Mouse (Mus musculus) ES-CJ7 (cell line): Measurements from ENCODE around the gene Sec1.
A peak's percentile ranks its signal among the peaks of the same experiment; 100 is the strongest.

Source experiments
- DNase-seq: peaks from one replicate; pipeline ENCODE4 v3.0.0; 2011; ENCODE audit warnings: low read depth, low spot score

Sec1 gene

GRCm38 (mm10) chr7:45717918-45718297 lies 23.7 kb upstream of the Sec1 start, which contains the start of gene Sphk2:
Gene Sphk2 (minus strand): TSS chr7:45718002.
- peak; percentile 99 for DNase-seq

- no peak for DNase-seq
Measured at GRCm38 (mm10) chr7:45716952-45717917, 23.0 kb upstream of the Sec1 start.

DNA sequence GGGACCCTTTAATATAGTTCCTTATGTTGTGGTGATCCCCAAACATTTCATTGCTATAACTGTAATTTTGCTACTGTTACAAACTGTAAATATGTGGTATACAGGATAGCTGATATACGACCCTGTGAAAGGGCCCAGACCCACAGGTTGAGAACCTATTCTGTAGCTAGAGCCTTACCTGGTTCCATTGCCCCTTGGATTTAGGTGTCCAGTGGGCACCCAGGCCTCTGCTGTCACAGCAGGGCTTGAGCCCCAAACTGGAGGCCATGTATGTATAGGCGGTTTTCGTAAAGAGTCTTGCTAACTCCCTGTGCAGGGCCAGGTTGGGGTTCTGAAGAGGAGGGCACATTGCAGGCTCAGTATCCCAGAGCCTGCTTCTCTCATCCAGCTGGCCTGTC lies 22.3 kb upstream of the Sec1 start:
- no peak for DNase-seq

DNA sequence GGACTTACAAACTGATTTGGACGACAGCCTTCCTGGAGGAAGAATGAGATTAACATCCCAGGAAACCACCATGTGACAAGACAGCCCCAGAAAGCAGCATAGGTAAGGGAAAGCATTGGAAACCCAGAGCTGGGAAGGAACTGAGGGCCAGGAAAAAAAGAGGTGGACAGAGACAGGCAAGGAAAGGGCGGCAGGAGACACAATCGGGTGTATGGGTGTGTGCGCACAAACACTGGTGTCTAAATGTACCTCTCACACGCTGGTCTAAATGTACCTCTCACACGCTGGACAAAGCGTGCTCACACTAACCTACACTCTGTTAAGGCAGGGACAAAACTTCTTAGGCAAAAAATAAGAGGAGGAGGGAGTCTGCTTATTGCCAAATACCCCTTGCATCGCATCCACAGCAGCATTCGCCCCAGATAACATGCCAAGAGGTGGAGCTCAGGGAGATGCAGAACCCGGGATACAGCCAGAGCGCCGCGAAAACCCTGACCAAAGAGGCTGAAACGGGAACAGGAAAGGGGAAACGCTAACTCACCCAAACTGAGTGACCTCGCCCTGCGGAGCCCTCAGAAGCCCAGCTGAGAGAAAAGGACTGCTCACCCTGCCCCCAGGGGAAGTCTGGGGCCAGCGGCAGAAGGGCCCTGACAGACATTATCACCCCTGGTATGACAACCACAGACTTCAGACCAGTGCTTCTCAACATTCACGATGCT lies 21.7 kb upstream of the Sec1 start:
- DNase-seq = no peak

DNA sequence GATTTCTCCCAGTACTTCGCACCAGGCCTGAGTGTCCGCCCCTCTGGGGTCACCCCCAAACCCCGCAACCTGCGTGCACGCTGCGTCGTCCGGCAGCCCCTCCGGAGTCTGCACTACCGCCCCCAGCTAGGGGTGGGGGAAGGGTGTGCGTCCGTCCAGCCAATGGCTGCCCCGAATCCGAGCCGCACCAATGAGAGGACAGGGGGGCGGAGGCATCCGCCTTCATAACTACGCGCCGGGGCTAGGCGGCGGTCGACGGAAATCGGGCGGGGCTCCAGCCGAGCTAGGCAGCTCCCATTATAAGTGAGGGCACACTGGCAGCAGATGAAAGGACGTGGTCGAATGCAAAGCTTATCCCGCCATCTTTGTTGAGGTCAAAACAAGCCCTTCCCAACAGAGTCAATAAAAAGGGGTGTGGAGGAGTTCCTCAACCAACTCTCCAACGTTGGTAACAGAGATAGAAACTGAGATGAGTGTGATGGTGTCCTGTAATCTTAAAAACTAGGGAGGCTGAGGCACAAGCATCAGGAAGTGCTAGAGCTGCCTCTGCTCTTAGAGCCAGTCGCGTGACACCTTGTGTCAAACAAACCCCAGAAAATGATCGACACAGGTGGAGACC lies 21.0 kb upstream of the Sec1 start, which contains the start of gene Rpl18:
Gene Rpl18, plus strand, starts transcription at position 368 of the 619 bp plus-strand sequence.
- peak; percentile 98 for DNase-seq

DNA sequence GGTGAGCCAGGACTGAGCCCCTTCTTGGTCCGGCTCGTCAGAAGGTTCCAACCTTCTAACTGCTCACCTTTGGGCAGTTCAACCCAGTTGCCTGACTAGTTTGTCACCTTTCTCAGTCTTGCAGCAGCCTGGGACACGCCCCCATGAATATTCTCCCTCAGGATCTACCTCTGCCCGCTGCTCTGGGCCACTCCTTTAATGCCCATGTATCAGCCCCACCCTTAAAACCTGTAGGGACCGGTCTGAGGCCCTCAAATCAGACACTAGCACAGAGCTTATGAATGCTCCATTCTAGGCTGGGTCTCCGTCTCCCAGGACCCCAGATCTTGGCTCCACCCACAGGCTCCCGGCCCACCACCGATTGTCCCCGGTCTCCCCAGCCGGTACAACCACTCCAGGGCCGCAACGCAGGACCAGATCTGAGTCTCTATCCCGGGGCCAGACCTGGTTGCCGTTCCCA lies 20.5 kb upstream of the Sec1 start:
- peak; percentile 91 for DNase-seq

GRCm38 (mm10) chr7:45713881-45714520 lies 19.8 kb upstream of the Sec1 start:
- no peak for DNase-seq

GRCm38 (mm10) chr7:45713396-45713795 lies 19.2 kb upstream of the Sec1 start:
- no peak for DNase-seq

- no peak for DNase-seq
Measured at GRCm38 (mm10) chr7:45712022-45712757, 18.0 kb upstream of the Sec1 start.

GRCm38 (mm10) chr7:45711316-45712021 lies 17.3 kb upstream of the Sec1 start:
- no peak for DNase-seq

DNA sequence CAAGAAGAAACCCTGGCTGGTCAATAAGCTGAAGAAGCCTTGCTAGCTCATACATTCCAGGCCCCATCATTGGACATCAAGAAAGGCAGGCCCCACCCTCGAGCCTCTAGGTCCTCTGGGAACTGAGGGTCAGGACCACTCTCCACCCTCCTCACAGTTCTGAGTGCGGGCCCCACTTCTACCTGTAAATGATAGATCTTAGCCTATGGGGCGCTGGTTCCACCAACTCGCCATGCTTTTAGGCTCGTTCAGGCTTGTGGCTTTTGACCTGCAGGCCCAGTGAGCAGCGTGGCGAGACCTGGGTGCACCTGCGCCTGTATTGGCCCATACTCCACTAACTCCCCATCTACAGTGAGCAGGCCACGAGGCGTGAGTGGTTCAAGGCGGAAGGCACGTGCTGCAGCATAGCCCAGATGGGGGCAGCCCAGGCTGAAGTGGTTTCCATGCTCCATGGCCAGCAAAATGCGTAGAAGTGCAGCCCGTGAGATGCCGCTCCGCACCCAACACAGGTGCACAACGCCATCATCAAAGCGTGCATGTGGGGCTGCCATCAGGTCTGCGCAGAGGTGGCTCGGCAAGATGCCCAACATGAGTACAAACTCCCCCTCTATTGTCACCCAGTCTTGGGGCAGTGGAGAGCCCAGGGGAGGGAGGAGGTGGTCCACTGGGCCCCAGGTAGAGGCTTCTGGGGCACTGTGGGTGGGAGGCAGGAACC lies 16.4 kb upstream of the Sec1 start:
- no peak for DNase-seq

DNA sequence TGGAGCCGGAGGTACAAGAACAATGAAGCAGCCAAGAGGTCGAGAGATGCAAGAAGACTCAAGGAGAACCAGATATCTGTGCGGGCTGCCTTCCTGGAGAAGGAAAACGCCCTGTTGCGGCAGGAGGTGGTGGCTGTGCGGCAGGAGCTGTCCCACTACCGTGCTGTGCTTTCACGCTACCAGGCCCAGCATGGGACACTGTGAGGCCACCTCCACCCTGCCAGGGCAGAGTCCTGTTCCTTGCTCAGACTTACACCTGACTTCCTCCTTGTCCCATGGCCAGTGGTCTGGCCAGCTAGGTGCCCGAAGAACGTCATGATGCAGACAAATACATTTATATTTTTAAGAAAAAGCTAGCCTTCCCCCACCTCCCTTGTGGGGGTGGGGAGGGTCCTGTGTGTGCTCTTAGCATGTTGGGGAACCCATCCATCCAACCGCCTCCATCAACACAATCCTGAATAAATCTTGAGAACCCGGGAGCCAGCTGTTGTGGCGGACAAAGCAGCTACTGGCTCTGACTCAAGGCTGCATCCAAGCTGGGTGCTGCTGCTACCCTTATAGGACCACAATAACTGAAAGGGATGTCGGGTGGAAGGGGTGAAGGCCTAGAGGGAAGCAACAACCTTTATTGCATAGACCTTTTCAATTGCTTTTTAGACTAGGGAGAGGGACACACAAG lies 15.6 kb upstream of the Sec1 start:
- DNase-seq = no peak

DNA sequence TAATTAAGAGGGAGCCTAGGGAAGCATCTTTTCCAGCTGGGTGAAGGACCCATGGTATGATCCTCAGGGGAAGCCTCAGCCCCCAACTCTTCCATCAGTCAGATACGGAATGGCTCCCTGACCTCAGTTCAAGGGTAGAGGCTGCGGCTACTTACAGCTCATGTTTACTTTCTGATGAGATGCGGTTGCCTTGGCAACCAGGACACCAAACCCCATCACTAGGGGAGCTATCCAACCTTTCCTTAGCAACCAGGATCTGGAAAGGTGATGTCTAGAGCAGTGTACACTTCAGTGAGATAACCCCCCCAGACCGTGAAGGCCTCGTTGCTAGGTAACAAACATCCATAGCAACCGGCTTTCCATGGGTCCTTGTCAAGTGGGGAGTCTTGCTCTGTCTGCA lies 14.8 kb upstream of the Sec1 start:
- peak; percentile 85 for DNase-seq

- peak; percentile 61 for DNase-seq
Measured at GRCm38 (mm10) chr7:45708221-45708761, 14.1 kb upstream of the Sec1 start.

DNA sequence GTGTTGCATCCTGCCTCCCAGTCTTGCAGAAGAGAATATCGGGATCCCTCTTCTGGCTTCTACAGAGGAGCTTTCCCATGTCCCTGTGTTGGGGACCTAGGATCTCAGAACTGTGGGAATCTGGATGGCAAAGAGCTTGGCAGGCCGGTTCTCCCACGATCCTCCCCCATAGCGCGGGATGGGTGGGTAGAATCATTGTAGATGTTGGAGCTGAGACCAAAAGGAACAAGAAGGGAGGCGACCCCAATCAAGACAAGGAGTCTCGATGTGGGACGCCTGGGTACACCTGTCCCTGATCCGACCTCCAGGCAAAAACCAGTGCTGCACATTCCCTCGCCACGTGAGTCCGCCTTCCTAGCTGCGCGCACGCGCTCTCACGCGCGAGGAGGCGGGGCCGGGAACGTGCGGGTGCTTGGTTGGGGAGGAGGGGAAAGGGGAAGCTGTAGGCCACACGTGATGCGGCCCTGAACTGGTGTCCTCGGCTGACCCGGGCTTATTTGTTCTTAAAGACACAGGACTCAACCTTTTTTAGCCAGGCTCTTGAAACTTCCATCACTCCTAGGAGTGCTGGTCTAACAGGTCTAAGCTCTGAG lies 13.3 kb upstream of the Sec1 start:
- DNase-seq = peak; percentile 95

- peak; percentile 75 for DNase-seq
Measured at GRCm38 (mm10) chr7:45706721-45707241, 12.6 kb upstream of the Sec1 start.

DNA sequence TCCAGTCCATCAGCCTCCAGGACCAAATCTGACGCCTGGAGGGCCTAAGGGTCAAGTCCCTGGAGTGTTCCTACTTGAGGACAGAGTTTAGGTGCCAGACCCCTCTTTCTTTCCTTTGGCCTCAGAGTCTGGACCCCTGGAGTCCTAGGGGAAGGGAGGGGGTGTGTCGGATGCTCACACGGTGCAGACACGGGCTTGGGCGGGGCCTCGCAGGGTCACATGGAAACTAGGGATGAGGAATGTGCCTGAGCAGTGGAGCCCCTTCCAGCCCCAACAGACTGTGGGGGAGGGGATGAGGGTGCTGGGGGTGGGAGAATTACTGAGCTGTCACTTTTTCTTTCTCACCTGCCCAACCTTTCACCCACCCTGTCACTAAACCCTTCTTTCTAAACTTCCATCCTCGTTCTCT lies 11.7 kb upstream of the Sec1 start:
- peak; percentile 79 for DNase-seq

- no peak for DNase-seq
Measured at GRCm38 (mm10) chr7:45705443-45705864, 11.3 kb upstream of the Sec1 start.
